Mouse (Mus musculus) right cerebral cortex, postnatal 4 days (tissue): ENCODE measurements around the gene Exoc2.

Experiments used
- DNase-seq: peaks from one replicate; pipeline ENCODE4 v3.0.0-alpha.2; 2022

Exoc2 gene

DNA sequence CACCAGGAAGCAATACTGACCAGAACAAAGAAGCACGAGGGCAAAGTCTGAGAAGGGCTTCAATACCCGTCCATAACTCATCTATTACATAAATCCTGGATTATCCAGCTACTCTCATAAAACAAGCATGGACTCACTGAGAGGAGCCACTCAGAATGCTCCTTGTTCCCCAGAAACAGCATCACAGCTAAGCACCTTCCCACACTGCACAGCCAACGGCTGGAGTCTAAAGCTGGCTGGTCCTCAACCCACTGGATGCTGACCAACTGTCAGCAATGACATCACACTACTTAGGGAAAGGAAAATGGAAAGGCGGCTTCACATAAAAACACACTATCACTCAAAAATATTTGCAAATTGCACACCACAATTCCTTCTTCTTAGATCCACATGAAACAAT is 5.6 kb downstream of the Exoc2 start:
- no peak for DNase-seq

DNA sequence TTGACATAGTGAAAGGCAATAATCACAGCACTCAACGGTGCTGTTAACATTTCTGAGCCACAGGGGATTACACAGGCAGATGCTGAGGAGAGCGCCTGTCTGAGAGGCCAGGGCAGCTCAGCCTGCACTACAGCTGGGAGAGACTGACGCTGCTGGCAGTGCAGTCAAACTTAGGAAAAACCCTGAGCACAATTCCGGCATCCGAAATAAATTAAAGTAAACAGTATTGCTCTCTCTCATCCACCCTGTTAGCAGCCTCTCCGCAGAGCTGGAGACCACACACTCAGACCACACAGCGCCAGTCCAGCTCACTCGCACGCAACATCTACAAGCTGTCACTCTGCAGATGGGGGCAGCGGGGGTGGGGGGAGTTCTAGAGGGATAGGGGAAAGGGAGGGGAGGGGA is 7.4 kb downstream of the Exoc2 start:
- peak; percentile 9 for DNase-seq

DNA sequence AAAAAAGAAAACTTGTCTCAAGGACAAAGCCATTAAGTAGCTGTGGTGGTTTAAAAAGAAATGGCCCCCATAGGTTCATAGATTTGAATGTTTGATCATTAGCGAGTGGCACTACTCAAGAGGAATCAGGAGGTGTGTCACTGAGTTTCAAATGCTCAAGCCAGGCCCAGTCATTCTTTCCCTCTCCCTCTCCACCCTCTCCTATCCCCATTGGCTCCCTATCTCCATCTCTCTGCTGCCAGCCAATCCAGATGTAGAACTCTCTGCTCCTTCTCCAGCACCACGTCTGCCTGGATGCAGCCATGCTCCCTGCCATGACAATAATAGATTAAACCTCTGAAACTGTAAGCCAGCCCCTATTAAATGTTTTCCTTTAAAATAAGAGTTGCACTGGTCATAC is 12.0 kb downstream of the Exoc2 start:
- DNase-seq, result no peak

DNA sequence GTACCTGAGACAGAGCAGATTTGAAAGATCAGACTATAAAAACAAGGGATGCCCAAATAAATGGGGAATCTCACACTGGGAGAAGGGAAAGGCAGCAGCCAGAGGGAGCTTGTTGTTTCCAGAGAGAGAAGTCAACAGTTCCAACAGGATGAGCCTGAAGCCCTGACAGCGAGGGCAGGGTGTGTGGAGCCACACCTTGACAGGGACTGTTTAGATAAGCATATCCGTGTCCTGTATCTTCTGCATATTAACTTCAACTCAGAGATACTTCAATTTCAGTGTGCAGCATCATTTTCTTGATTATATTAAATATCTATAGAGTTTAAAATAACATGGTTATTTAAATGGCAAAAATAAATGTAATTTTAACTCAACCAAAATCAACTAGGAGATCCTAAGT is 13.2 kb downstream of the Exoc2 start:
- DNase-seq, result no peak

DNA sequence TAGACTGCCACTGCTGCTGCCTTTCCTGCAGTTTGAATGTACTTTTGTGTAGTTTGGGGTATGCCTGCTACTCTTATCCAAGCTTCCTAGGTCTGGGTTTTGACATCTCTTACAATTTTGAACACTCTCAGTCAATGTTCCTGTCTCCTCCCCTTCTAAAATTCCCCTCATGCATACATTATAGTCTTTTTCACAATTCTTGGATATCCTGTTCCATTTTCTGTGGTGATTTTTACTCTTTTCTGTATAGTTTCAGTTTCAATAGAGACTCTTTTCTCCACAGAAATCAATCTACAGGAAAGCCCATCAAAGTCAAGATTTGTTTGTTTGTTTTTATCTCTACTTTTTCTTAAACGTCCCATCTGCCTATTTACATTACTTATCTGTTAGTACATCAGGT is 20.3 kb downstream of the Exoc2 start:
- DNase-seq, result no peak

DNA sequence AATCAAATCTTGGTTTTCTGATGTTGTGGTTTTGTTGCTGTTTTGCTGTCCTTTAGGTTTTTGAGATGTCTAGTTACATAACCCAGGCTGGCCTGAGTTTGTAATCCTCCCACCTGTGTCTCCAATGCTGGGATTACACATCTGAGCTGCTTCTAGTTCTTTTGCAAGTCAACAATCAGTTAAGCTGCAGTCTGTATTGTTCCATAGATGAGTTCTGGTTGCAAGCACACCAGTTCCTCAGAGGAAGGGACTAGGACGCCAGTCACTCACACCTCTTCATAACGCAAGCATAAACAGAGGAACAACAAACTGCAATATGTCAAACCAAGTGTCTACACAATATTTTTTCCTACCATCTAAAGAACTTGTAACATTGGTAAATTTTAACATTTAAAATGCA is 21.8 kb downstream of the Exoc2 start:
- no peak for DNase-seq

DNA sequence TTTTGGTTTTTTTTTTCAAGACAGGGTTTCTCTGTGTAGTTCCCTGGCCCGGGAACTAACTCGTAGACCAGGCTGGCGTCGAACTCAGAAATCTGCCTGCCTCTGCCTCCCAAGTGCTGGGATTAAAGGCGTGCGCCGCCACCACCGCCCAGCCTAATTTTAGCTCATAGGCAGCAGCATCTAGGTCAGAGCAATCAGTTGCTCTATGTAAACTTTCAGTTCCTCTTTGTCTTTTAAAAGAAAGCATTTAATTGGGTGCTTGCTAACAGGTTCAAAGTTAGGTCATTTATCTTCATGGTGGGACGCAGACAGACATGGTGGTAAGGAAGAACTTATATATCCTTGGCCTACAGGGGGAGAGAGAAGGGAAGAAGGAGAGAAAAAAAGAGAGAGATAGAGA is 24.7 kb downstream of the Exoc2 start:
- DNase-seq, result no peak

DNA sequence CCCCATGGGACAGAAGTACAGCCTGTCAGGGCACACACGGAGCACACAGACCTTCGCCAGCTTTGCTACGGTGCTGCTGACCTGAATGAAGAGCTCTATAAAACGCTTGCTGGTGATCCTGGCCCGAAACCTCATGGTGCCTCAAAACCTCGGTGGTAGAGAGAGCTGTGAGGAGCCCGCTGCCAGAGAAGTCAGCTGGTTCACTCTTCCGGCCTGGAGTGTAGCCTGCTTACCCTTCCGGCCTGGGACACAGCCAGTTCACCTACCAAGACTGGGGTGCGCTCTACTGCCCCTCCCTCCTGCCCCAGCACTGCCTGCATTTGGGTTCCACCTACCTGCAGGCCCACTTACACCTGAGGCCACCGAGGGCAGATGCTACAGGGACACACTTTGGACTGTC is 26.4 kb downstream of the Exoc2 start, which contains the start of gene Hus1b:
TSS of gene Hus1b (minus strand) at position 220 of the 400 bp plus-strand sequence.
- DNase-seq, result no peak

DNA sequence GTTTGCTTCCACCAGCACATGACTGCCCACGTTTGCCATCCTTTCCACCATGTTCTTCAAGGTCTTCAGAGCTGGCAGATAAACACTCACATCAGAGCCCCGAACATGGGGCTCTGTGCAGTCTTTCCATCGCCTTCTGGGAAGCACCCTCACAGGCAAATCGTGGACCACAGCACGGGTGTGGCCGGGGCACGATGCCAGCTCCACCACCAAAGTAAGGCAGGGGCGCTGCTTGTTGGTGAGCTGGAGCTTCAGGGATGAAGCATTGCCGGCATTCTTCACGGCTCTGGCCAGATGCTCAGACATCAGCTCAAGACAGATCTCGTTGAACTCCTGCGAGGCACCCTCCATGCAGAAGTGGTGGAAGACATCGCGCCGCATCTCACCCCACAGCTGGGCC is 26.8 kb downstream of the Exoc2 start:
- no peak for DNase-seq

DNA sequence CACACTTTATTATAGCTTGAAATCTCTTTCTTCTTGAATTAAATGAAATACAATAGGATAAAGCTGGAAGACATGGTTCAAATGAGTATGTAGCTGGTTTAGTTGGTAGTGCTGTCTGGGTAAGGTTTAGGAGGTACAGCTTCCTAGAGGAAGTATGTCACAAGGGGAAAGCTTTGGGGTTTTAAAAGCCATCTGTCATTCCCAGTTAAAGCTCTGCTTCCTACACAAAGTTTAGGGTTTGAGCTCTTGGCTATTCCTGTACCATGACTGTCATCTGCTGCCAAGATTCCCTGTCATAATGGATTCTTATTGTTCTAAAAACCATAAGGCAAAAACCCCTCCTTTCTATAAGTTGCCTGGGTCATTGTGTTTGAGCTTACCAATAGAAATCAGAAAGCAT is 28.1 kb downstream of the Exoc2 start:
- no peak for DNase-seq

DNA sequence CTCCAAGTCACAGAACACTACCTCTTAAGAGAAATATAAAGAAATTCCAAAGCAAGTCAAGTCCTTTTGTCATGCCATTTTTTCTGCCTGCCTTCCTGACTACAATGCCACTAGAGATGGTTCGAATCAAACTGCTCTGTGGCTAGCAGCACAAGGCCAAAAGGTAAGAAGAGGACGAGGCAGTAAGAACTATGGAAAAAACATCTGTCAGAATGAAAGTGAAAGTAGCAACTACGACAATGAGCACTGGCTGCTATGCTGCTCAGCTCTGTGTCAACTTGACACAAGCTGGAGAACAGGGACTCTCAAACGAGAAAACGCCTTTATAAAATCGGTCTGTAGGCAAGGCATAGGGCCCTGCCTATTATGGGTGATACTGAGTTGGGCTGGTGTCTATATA is 40.9 kb downstream of the Exoc2 start:
- DNase-seq, result no peak

DNA sequence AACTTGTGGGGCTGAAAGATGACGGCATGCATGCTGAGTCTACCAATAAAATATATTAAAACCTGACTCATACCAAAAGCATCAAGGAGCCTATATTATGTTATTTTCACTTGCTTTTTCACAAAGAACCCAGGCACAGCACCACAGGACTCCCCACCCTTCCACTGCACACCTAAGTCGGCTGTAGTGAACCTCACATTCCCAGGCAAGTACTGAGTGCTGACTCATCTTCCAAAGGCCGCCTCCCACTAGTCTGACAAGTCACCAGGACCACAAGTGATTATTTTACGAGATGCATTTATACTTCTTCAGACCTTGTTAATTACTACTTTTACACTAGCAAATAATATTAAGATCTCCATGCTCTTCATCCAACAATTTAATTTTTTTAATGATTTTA is 42.3 kb downstream of the Exoc2 start:
- DNase-seq, result no peak

DNA sequence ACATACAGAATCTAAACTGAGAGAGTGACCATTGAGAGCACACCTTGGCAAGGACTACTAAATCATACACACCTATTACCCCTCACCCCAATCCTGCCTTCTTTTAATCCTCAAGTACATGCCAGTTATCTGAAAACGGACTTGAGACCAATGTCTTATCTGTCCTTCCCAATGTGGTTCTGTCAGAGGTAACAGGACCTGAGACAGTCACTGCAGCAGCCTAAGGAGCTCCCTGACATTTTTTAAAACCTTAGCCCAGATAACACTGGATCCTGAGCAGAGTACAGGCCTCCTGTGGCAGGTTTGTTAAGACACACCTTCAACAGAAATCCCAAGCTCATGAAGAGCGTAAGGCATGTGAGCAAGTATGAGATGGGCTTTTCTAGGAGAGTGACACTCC is 44.8 kb downstream of the Exoc2 start:
- no peak for DNase-seq

DNA sequence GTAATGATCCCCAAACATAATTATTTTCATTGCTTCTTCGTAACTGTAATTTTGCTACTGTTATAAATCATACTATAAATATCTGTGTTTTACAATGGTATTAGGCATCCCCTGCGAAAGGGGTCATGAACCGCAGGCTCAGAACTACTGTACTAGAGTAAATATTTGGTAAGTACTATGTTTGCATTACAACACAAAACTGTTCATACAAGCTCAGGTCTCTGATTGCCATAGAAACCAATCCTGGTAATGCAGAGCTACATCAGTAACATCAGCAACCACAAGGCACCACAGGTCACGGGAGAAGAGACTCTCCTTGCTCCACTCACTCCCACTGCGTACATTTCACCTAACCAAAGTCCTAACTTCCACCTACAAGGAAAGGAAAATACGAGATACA is 49.6 kb downstream of the Exoc2 start:
- DNase-seq, result no peak

DNA sequence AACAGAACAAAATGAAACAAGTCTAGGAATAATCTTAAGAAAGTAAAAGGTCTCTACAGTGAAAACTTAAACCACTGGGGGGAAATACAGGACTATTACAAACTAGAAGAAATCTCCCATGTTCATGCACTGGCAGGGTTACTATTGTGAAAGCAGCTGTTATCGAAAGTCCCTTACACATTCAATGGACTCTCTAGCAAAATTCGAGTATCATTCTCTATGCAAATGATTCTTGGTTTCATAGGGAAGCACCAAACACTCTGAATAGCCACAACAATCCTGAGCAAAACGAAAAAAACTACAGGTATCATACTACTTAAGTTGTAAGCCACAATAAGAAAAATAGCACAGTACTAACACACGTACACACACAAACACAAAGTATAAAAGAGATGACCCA is 52.0 kb downstream of the Exoc2 start:
- DNase-seq, result no peak

DNA sequence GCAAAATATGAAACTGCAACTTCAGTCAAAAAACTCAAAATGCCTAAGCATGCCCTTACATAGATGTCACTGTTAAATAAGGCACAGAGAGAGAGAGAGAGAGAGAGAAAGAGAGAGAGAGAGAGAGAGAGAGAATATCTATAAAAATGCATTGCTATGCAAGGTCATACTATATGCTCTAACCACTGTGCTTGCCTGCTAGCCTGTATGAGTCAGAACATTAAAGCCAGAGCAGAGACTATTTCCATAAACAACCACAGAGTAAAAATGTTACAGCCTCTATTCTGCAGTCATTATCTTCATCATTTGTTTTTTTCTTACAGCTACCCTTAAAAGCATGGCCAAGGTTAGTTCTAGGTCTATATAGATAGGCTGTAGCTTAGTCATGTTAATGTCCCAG is 60.1 kb downstream of the Exoc2 start:
- no peak for DNase-seq

DNA sequence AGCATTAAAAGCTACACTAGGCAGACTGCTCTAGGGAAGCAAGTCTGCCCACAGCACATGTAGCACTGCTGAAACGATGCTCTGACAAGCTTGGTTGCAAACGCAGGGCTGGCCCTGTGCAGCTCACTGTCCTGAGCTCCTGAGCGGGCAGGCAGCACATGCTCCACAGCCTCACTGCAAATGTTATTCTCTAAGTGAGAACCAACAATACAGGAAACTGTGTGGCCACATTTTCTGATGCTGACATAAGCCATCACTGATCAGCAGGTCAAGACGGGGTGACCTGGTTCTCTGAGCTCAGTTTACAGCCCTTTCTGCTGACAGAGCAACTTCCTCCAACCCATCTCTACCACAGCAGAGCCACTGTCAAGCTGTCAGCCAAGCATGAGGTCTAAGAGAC is 60.9 kb downstream of the Exoc2 start:
- DNase-seq, result no peak

DNA sequence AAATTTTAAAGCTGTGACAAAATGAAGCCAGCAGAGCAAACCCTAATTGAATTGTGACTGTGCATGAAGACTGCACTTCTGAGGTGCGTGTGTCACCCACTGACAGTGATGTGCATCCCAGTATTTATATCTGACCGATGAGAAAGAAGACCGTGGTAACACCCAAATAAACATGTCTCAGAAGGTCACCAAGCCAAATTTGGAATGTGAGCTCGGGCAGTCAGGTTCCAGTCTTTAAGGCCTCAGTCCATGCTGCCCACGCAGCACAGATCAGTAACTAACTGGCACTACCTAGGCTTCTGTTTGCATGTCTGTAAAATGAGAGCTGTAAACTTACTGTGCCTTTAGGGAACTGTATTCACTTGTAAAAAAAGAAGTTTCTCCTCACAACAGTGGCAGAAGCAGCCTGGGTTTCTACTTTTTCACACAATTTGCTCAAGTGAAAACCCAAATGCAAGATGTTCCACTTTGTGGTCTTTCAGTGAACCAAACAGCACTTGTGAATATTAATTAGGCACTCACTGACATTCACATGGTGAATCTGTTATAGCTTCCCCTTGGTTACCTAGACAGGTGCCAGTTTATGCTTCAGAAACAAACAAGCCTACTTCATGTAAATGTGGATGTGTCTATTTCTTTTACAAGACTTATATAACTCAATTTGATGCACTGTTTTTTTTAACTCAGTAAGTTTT is 61.8 kb downstream of the Exoc2 start:
- no peak for DNase-seq

DNA sequence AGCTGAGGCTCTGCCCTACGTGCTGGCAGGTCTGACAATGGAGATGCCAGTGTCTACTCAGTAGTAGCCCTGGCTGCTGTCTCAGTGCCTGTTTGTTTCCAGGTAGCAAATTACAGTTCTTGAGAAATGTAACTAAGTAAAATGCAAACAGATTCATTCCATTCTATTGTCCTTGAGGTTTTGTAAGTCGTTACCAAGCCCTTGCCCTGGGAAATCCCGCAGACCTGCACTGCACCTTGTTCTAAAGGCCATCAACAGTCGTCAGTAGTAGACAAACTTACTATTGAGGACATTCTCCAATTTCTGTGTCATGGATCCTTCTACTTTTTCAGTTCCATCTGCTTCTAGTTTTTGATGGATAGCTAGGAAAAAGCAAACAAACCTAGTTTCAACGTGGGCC is 63.0 kb downstream of the Exoc2 start:
- no peak for DNase-seq

DNA sequence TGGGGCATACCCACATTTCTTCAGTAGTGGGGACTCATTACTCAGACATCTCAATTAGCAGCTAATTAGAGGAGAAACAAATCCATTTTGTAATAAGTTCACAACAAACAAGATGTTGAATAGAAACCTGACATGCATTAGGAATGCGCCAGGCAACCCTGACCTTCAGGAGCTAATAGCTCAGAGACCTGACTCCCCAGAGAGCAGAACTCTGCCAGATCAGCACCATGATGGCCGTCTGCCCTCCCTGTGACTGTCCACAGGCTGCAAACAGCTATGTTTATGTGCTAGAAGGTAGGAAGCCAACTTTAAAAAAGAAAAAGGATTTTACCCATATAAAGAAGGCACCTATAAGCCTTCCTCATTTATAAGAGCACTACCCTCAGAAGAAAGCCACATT is 71.6 kb downstream of the Exoc2 start:
- DNase-seq, result no peak

DNA sequence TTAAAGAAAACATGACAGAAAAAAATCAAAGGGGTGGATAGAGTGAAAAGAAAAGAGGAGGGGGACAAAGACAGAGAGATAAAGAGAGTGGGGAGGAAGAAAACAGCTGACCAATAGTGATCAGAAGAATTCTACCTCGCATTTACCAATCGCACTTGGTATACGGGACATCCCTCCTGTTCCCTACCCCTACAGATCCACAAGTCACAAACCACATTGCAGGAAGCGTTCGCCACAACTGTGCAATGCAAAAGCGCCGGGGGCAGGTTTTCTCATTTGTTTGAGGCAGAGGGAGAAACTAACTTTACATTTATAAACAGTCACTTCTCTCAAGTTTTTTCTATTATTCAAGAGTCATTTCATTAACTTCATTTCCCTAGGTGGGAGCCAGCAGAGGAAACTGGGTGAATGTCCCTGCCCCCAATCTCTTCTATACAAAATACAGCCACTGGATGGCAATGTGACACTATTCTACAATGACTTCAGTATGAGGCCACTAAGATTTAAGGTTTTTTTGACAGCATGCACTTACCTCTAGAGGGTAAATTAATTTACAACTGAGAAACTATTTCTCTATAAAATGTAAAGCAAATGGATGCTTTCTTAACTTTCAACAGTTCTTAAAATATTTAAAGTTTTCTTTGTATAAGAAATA is 72.4 kb downstream of the Exoc2 start:
- DNase-seq, result no peak

DNA sequence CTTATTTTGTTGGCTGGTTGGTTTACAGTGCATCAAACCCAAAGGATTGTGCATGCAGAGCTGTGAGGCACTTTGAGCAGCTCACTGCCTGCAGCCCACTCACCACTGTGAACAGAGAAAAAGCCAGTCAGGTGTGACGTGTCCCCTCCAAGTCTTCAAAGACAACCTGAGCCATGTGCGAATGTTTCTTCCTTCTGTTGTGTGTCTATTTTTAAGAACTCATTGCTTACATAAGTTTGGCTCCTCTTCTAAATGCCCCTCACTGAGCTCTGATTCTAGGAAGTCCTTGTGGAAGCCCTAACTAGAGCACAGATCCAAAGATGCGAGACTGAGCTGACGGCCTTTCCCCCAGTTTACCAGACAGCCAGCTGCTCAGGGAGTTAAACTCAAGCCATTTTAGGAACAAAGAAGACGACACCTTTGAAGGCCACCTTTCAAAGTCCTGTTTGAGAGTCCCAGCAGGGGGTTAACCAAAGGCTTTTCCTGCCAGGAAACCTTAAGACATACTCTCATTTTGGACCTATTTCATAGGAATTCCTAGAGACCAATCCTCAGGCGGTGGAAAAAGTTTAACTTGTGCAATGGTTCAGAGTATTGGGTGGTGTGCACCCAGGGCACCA is 79.8 kb downstream of the Exoc2 start:
- DNase-seq, result no peak

DNA sequence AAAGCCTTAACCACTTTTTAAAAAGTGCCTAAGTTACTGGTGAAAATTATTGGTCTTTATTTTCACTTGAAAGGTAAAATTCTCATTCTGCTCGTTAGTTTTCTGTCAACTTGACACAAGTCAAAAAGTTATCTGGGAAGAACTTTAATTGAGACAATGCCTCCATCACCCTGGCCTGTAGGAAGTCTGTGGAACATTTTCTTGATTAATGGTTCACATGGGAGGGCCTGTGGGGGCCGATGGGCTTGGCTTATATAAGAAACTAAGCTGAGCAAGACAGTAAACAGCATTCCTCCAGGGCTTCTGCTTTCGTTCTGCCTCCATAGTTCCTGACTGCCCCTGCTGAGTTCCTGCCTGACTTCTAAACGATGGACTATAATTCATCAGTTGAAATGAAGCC is 81.6 kb downstream of the Exoc2 start:
- DNase-seq, result no peak

DNA sequence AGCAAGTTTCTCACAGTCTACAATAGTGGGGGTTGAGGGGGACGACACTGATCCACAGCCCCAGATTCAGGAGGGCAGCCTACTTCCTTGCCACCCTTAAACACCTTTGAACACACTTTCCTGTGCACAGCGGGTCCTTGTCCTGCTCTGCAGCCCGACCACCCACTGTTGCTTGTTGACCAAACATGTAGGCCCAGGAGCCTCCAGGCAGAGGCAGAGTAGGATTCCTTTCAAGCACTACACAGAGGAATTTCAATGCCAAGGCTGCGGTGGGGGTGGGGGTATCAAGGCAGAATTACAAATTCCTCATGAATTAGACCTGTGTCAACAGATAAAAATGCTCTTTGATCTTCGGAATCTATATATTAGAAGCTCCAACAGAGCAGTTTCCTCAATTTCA is 82.7 kb downstream of the Exoc2 start:
- DNase-seq, result no peak

DNA sequence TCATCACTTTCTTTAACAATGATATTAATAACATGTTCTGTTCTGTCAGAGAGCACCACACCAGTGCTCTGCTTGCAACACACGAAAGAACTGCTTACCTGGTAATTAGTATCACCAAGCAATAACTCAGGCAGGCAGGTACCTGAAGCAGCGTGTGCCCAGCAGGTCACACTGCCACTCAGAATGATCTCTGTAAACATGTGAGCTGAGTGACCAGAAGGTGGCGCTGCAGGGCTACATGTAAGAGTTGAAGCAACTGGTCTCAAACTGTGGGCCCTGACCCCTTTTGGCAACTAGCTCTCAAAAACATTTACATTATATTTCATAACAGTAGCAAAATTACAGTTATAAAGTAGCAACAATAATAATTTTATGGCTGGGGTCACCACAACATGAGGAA is 85.4 kb downstream of the Exoc2 start:
- DNase-seq, result peak; percentile 88
